Mouse (Mus musculus) left cerebral cortex, adult 18-20 months (tissue): ENCODE measurements around the gene Syne3. TPM values are rescaled to one million over a fixed set of nuclear protein-coding genes. Genes with fewer than 3 reads are reported as not detected.

ENCODE experiments used
- DNase-seq, 2 experiments: peaks; one replicate each; pipeline ENCODE4 v3.0.0; 2021 to 2022; ENCODE audit warnings: low spot score in 2 of 2, mixed read lengths in 1 of 2
- microRNA-seq, 2 experiments: library from miRNA; unstranded; fragments of <30 nt; microRNA quantifications; one replicate each; pipeline ENCODE4 v1.2.0; 2021
- total RNA-seq, 2 experiments: library from RNA; stranded (reverse); gene quantifications; 2 replicates each; pipeline ENCODE4 v1.2.3; 2021

Gene Syne3
- total RNA-seq, 2 experiments from 2014 or later, result 1.8 to 2.3 TPM

- DNase-seq, result no peak
These were observed 112.5 kb downstream of the Syne3 start for GRCm38 (mm10) chr12:104897051-104897618.

- peak; percentile 28 to 30 for DNase-seq
These were observed 113.0 kb downstream of the Syne3 start for GRCm38 (mm10) chr12:104896640-104897039.

GRCm38 (mm10) chr12:104892245-104892644 is 117.4 kb downstream of the Syne3 start:
- no peak for DNase-seq

GRCm38 (mm10) chr12:104890066-104890465 is 119.5 kb downstream of the Syne3 start:
- no peak for DNase-seq

- peak; percentile 38 to 40 for DNase-seq
These were observed 123.5 kb downstream of the Syne3 start for GRCm38 (mm10) chr12:104886104-104886503.

- DNase-seq, result no peak
These were observed 127.1 kb downstream of the Syne3 start for GRCm38 (mm10) chr12:104882533-104882932.

- DNase-seq, result no peak
These were observed 127.5 kb downstream of the Syne3 start for GRCm38 (mm10) chr12:104882061-104882460.

- no peak for DNase-seq
These were observed 128.0 kb downstream of the Syne3 start for GRCm38 (mm10) chr12:104881518-104882060.

- DNase-seq, result no peak
These were observed 129.2 kb downstream of the Syne3 start for GRCm38 (mm10) chr12:104880367-104880766.

Small RNA genes lying within 50 kb of the gene (microRNA-seq; reads per million reads assigned to microRNA genes)
- gene Mir3069, result 9.3 to 9.7 reads per million in 2 experiments

Other genes starting within 250 kb of the Syne3 start
- 10 to 100 TPM; 39.5 to 55.7 TPM for gene Clmn, start 144.7 kb downstream of the Syne3 start, total RNA-seq
- gene Glrx5, start 22.9 kb upstream of the Syne3 start, total RNA-seq, result 10 to 100 TPM; 45.1 to 48.5 TPM
- gene Tcl1b2, start 136.2 kb upstream of the Syne3 start, total RNA-seq, result not detected
- not detected for gene Tcl1b1, start 149.9 kb upstream of the Syne3 start, total RNA-seq
- gene Tcl1b5, start 166.5 kb upstream of the Syne3 start, total RNA-seq, result not detected
- not detected for gene Tcl1b3, start 181.2 kb upstream of the Syne3 start, total RNA-seq
- gene Tcl1b4, start 192.1 kb upstream of the Syne3 start, total RNA-seq, result not detected
- not detected for gene Tcl1, start 213.0 kb upstream of the Syne3 start, total RNA-seq